Mouse (Mus musculus) myocyte (in vitro differentiated cells): ENCODE data around the gene Ntng1.

Source experiments
- E2F4 ChIP-seq: IDR thresholded peaks from one replicate; pipeline ENCODE4 v1.6.1; 2011; ENCODE audit warnings: mild to moderate bottlenecking, control low read depth, moderate library complexity; ENCODE audit not compliant: insufficient read depth
- POLR2A ChIP-seq: IDR thresholded peaks from one replicate; pipeline ENCODE4 v1.6.1; 2011; ENCODE audit warnings: low read depth, mild to moderate bottlenecking, control low read depth, moderate library complexity; ENCODE audit not compliant: insufficient read length
- SRF ChIP-seq: IDR thresholded peaks from one replicate; pipeline ENCODE4 v1.6.1; 2011; ENCODE audit warnings: low read depth; ENCODE audit not compliant: control insufficient read depth, insufficient read length

DNA sequence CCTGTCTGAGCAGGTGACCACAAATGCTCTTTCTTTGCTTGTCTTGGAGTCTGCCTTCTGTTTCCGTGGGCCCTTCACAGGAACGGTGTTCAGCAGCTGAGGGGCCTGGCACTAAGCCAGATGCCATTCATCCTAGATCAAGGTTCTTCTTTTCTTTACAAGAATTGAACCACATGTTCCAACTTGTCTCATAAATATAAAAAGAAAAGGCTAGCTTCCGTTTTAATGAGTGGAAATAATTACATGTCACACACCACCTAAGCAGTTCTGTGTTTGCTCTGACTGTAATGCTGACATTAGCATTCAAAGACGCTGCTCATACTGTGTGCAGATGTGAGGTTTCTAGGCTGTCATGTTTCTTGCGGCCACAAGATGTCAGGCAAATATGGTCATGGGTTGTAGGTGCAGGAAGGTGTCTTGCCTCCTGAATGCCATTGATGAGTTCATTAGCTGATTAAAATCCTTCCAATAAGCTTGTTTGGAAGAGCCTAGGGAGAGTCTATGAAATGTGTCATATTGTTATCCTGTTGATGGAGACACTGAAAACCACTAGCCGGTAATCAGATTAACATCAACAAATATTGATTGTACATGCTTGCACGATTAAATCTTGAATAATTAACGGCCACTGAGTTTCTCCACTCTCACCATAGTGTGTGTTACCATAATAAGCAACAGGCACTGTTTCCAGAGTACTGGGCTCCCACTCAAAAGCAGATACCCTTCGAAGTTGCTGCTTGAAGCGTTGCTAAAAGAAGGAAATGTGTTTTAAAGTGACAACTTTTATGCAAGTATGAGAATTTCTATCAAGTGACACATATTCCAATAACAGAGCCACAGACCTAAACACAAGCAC lies 411.3 kb downstream of the Ntng1 start:
- TF ChIP-seq POLR2A (no peak), E2F4 (no peak), SRF (no peak)
